Mouse (Mus musculus) megakaryocyte, adult 5-6 weeks (primary cell): ENCODE results near the gene Mcur1. TPM values are rescaled to one million over a fixed set of nuclear protein-coding genes. Genes with fewer than 3 reads are reported as not detected.

ENCODE experiments used
- ATAC-seq: 2 replicates; pipeline ENCODE4 v1.8.0; 2016; ENCODE audit warnings: mild to moderate bottlenecking, inconsistent platforms; ENCODE audit not compliant: poor library complexity, severe bottlenecking
- total RNA-seq, 2 experiments: library from RNA; stranded (forward) in 1 of 2; stranded (reverse) in 1 of 2; fragments of 153-499, 151-499 nt in 1 of 2; fragments of 221-1000, 200-1000 nt in 1 of 2; gene quantifications; 2 replicates each; pipeline versions ENCODE4 v1.2.3 to v1.2.4; 2015 to 2017

Gene Mcur1
- 28.5 and 35.3 TPM in 2 replicates for total RNA-seq (2015)
- 21.3 and 25.6 TPM in 2 replicates for total RNA-seq (2017)

DNA sequence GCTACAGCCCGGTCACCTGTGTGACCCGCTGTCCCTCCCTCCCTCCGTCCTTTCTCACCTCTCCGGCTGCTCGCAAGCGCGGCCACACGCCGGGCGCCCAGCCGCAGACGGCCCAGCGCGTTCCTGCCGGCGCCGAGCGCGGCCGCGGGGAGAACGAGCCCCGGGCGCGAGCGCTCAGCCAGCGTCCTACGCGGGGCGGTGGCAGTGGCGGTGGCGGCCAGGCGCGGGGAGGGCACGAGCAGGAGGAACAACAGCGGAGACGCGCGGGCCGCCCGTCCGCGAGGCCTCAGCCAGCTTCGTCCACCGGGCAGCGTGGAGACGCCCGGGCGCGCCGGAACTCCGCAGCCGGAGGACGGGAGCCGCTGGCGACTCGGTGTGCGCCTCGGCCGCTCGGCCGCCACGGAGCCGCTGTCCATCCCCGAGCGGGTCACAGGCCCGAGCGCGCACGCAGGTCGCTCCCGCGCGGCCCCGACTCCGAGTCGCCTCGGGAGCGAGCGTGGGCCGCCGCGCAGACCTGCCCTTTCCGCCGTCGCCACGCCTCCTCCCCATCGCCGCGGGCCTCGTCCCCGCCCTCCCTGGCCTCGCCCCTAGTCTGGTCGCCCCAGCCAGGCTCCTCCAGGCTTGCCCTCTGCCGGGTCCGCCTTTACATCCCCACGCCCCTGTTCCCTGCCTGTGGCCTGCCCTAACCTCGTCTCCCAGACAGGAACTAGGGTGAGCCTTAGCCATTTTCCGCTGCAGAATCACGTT is at the start of gene Mcur1:
Gene Mcur1, minus strand, starts transcription at position 481 of the 747 bp plus-strand sequence.
- peak; percentile 94 for ATAC-seq

DNA sequence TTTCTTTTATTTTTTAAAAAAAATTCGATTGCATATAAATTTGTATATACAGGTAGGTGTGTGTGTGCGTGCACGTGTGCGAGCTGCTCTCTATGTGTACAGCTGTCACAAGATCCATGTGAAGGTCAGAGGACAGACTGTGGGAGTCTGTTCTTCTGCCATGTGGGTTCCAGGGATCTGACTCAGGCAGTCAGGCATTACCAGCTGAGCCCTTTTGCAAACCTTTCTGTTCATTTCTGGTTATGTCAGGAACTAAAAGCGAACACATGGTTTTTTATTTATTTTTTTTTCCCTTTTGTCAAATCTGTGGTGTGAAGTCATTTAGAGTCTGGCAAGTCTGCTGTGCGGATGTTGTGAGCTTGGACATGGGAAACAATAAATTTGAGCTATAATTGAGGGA is 48.9 kb upstream of the Mcur1 start:
- ATAC-seq, result no peak

DNA sequence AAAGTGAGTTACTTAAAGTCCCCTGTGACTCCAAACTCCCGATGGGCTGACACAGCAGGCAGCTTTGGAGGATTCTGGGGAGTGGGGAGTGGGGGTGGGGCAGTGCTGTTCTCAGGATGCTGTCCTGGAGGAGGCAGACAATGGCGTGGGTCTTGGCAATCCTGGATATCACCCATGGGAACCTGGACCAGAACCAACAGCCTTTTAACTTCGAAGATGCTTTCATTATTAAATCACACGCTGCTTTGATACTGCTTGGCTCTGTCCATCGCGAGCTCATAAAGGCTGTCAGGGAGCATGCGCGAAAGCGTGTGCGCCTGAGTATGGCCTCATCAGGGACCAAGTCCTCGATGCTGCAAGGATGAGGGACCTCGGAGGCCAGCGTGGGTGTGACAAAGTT is 43.1 kb upstream of the Mcur1 start:
- ATAC-seq, result no peak

DNA sequence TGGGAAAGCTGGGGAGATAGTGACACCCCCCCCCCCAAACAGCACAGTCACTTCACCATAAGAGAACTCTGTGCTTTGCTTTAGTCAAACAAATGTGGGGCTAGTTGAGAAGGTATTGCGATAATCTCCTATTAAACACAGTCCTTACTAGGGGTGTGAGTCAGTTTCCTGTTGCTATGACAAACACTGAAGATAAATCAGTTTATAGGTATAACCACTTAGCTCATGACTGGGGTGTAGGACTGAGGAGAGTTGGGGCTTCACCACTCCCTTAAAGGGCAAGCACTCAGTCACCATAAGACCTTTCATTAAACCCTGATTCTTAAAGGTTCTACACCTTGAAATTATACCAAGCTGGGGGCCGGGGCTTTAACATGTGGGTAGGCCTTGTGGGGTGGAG is 42.4 kb upstream of the Mcur1 start:
- no peak for ATAC-seq

DNA sequence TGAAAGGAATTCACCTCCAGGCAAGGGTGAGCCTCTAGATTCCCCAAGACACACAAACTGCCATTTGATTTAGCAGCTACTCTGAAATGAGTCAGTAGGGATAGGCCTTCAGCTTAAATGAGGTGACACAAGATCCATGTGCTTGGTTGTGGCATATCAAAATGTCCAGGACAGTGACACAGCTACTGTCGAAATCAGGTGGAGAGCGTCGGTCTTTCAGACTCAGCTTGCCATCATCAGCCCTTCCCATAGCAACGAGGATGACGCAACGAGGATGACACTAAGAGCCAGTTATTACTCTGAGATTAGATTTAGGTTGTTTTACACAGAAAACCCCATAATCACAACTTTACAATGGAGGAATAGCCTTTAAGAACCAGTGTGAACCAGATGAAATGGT is 41.0 kb upstream of the Mcur1 start:
- ATAC-seq, result no peak

DNA sequence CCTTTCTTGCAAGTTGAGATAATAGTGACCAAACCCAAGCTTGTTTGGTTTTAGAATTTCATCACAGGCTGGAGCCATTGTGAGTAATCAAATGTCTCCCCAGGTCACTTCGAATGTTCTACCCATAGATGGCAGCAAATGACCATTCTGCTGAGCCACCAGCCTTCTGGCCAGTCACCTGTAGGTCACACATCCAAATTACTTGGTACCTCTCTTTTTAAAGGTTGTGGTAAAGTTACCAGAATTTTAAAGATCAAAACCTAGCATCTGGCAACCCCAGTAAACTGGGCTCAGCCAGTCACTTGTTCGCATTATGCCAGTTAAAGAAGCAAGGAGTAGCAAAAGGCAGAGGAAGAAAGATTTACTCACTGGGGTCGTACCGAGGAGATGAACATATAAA is 35.9 kb upstream of the Mcur1 start:
- ATAC-seq, result peak; percentile 64

DNA sequence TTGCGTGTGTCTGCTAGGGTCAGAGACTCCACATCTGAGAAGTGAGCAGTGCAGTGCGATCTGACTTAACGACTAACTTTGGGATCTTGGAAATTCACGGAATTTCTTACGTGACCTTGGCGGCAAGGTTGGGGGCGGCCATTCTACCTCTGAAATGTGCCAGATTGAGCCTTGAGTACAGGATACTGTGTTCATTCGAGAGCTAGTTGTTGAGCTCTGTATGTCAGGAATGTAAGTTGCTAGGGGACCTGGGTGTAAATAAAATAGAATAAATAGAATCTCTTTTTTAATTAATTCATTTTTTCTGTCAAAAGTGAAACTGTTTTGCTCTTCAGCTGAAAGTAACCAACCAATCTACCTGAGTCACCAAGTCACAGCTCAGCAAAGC is 32.7 kb upstream of the Mcur1 start:
- ATAC-seq, result no peak

DNA sequence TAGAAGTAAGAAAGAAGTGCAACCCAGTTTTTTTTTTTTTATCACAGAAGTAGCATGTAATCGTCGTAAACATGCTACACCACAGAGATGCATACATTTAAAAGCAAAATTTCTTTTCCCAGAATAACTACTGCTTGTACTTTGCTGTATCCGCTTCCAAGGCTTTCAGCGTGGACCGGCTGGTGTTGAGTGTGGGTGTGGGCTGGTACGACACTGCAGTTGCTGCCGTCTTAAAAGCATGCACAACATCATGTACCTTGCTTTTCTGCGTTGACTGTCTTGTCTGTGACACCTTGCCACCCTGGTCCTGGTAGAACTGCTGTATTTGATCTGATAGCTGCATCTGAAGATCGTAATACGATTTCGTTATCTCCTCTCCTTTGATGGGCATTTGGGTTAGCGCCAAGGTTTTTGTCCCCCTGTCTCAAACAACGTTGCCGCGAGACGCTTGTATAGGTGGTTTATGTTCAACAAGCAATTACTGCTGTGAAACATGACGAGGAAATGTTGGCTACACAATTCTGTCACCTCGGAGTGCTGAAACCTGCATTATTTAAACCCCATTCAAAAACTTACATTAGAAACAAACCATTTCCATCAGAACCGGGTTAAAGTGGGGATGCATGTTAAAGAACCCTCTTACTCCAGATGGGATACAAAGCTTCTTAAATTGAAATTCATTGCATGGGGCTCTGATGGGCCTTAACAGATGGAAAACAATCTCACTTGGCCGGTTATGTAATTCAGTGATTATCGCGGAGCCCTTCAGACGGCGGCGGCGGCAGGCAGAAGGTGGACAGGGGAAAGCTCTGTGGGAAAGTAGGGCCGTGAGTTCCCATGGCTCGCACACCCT is 32.1 kb upstream of the Mcur1 start:
- ATAC-seq, result no peak

DNA sequence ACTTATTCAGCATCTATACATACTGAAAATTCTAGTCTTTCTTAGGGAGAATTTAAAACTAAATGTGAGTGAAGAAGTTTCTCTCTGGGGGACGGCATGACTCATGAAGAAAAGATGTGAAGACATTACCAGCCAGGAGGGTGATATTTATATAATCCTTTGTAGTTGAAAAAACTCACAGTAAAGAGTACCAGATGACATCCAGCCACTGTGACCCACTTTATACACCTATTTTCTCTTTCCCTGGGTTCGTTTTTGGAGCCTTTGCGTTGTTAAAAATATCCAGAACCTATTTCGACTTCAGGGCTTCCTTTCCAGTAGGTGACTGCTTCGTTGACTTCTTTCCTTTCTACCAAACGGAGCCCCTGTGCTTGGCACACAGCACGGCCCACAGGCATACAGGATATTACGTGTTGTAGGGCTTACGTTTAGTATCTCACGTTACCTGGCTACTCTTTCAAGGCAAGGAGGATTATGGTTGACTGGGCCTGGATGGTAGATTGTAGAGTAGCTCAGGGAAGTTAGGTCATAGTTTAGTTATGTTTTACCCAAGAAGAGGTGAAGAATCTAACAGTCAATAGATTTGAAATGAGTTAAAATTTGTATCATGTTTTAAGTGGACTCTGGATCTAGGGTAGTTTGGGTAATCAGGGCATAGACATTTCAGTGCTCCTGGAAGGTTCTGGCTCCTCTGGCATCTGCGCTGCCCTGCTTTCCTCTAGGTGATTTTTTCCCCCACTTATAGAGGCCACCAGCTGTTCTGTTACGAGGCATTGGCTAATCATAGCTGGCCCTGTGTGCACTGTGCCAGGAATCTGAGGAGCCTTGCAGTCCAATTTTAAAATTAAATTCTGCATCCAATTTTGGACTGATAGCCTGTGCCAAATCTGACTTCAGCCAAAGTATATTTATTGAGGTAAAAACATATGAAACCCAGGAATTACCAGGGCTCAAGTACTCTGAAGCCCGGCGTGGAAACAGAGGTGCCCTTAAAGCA is 28.2 kb upstream of the Mcur1 start:
- no peak for ATAC-seq

DNA sequence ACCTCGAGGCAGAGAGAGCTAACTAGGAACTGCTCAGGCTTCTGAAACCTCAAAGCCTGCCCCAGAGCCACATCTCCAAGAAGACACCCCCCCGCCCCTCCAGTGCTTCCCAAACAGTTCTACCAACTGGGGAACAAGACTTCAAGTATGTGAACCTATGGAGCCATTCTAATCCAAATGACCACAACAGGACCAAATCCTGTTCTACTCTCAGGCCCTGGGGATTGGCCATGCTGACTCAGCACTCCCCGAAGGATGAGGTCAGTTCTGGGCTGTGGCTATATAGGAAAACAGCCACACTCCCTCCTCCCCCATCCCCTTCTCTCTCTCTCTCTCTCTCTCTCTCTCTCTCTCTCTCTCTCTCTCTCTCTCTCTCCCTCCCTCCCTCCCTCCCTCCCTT is 27.0 kb upstream of the Mcur1 start:
- ATAC-seq, result no peak

DNA sequence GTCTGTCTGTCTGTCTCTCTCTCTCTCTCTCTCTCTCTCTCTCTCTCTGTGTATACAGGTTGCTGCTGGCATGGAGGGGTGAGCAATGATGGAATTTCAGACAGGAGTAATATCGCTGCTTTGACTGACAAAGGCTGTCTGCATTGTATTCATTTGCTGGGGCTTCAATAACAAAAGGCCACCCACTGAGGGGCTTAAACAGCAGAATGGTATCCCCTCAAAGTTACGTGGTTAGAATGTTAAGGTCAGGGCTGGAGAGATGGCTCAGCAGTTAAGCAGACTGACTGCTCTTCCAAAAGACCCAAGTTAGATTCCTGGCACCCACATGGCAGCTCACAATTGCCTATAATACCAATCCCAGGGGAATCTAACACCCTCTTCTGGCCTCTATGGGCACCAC is 25.3 kb upstream of the Mcur1 start:
- ATAC-seq, result no peak

DNA sequence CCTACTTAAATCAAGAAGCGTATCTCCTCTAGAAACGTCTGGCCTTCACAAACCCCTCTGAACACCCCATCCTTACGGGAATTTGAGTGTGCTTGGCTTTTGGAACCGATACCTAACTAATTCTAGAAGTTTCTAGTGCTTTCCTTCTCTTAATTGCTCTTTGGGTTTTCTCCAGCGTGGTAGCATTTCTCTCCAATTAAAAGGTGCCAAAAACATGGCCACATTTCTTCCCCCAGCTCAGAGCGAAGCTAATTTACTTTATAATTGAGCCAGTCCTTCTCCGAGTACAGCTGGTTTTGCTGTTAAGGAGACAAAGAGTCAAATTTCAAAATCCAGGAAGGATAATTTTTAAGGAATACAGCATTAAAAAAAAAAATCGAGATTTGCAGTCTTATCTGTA is 23.5 kb upstream of the Mcur1 start:
- no peak for ATAC-seq

DNA sequence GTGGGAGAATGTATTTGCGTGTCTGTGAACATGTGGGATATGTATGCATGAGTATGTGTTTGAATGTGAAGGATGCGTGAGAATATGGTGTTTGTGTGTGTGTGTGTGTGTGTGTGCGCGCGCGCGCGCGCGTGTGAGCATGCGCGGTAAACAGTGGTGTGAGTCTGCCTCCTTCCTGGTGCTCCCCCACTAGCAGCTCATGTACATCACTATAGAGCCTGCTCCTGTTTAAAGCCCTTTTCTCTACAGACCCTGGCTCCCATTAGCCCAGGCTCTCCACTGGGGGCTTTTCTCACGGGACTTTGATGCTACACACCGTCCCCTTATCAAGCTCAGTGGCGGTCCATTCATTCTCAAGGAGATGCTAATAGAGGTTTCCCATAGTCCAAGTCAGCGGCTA is 23.0 kb upstream of the Mcur1 start:
- ATAC-seq, result no peak

DNA sequence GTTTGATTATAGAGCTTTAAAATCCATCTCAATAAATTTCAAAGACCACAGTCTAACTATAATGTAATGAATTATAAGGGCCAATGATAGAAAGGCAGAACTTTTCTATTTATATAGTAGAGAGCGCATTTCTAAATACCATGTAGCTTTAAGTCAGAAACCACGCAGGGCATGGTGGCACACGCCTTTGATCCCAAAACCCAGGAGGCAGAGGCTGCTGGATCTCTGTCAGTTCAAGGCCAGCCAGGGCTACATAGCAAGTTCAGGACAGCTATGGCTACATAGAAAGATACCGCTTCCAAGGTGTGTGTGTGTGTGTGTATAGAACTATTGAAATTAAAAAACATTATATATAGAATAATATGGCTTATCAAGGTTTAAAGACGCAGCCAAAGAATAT is 20.7 kb upstream of the Mcur1 start:
- no peak for ATAC-seq

DNA sequence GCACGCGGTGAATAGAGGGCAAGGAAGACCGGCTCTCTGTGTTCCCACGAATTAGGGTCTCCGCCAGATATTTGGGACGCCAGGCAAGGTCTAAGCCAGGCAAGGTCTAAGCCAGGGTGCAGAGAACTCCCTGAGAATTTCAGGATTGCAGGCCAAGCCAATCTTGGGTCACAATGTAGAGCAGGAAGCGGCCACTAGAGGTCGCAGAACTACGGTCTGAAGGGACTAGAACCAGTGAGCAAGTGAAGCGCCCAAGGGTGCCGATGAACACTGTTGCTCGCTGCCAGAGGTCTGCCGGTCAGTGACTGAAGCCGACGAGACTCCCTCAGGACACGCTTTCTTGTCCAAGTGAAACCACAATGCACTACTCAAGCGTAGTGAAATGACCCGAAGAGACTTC is 19.7 kb upstream of the Mcur1 start:
- ATAC-seq, result peak; percentile 66

DNA sequence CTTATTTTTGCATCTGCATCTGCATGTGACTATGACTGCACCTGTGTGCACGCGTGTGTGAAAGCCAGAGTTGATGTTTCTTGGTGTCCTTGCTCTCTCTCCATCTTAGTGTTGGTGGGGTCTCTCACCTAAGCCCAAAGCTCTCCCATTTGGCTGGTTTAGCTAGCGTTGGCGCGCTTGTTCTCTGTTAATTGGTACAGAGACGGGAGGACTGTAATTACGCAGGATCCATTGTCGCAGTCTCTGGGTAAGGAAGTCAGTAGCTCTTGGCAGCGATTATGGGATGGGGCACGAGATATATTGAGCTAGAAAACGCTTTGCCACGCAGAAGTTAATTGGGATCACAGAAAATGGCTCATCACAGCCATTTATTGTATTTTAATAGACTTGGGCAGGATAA is 17.8 kb upstream of the Mcur1 start:
- no peak for ATAC-seq

DNA sequence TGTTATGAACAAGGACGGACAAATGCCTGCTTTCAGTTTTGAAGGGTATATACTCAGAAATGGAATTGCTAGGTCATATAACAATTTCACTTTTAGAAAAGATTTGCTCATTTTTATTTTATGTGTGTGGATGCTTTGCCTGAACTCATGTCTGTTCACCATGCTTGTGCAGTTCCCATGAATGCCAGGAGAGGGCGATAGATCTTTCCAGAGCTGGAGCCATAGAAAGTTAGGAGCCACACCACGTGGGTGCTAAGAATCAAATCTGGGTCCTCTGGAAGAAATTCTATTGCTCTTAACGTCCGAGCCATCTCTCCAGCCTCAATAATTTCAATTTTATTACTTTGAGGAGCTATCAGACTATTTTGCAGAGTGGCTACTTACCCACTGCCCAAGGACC is 17.3 kb upstream of the Mcur1 start:
- no peak for ATAC-seq

DNA sequence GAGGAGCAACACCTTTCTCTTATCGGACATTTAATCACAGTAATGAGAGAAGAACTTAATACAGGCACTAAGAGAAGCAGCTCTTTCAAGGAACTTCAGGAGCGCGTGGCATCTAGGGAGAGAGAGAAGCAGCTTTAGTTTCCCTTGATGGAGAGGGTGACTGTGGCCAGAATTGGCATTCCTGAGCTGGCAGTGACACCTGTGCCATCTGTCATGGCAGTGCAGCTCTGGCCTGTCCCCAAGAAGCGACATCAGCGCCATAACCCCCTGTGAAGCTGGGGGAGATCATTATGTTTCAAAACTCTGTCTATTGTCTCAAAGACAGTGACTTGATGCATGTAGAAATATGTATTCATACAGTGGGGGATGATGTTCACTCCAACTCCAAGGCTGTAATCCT is 15.4 kb upstream of the Mcur1 start:
- no peak for ATAC-seq

DNA sequence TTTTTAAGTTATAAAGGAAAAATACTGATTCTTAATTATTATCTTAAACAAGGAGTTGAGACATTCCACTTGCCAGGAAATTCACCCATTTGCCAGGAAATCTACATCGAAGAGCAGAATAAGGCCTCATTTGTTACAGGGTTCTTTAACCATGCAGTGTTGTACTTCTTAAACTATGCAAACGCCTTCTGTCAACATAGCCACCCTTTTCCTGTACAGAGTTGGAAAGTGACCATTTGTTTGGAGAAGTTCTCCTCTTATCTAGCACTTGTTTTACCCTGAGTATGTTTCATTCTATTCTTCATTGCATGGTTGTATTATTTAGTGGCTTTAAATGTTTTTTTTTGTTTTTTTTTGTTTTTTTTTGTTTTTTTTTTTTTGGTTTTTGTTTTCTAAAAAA is 14.0 kb upstream of the Mcur1 start:
- ATAC-seq, result no peak

DNA sequence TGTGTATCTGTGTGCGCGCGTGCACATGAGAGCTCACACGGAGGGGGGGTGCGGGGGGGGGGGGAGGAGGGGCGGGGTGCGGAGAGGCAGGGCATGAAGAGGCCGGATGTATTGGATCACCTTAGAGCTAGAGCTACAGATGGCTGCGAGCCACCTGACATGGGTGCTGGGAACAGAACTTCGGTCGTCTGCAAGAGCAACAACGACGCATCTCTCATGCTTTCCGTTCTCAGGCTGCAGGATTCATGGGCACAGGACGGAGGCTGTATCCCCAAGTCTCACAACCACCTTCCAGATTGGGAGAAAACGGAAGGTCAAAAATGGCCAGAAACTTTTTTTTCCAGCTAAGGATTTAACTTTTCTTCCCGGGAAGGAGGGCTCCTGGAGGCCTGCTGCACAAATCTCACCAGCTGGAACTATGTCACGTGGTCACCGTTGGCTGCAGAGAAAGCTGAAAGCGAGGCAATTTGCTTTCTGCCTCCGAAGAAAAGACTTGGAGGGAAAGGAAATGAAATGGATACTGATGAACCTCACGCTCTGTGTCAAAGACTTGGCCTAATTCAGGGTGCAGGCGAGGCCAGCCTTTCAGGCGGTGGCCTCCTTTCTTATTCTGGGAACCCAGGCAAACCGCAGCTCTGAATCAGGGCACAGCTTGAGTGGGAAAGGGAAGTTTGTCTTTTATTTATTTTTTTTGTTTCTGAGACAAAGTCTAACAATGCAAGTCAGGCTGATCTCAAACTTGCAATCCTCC is 7.3 kb upstream of the Mcur1 start:
- ATAC-seq, result no peak
